Mouse (Mus musculus): ENCODE measurements around the gene Prokr1.
"Not testable (repeated sequence)": the region's sequence is repeated elsewhere in the genome, so short reads cannot be mapped to it uniquely, and the experiment has no call there.

The Prokr1 gene

GRCm38 (mm10) chr6:87590394-87591281 is at the start of gene Prokr1:
Gene Prokr1, minus strand, starts transcription at chr6:87590743.
- peak; percentile 36 to 38 for DNase-seq

GRCm38 (mm10) chr6:87638134-87638660 is 47.7 kb upstream of the Prokr1 start:
- DNase-seq = peak; percentile 5 to 26

GRCm38 (mm10) chr6:87632176-87632575 is 41.6 kb upstream of the Prokr1 start:
- DNase-seq = no peak

GRCm38 (mm10) chr6:87628936-87629335 is 38.4 kb upstream of the Prokr1 start:
- not testable (repeated sequence) for DNase-seq

- no peak for DNase-seq
Measured at GRCm38 (mm10) chr6:87623151-87623550, 32.6 kb upstream of the Prokr1 start.

- DNase-seq = peak; percentile 60 to 63
Measured at GRCm38 (mm10) chr6:87621281-87621680, 30.7 kb upstream of the Prokr1 start.

- no peak for DNase-seq
Measured at GRCm38 (mm10) chr6:87618021-87618420, 27.5 kb upstream of the Prokr1 start.

GRCm38 (mm10) chr6:87615696-87616083 is 25.1 kb upstream of the Prokr1 start:
- peak; percentile 11 to 25 for DNase-seq

- peak; percentile 61 to 83 for DNase-seq
Measured at GRCm38 (mm10) chr6:87614794-87615695, 24.5 kb upstream of the Prokr1 start.

GRCm38 (mm10) chr6:87599825-87600224 is 9.3 kb upstream of the Prokr1 start:
- DNase-seq = peak; percentile 33 to 72

- DNase-seq = peak; percentile 72 to 80
Measured at GRCm38 (mm10) chr6:87597116-87597833, 6.7 kb upstream of the Prokr1 start.

GRCm38 (mm10) chr6:87594188-87594587 is 3.6 kb upstream of the Prokr1 start:
- no peak for DNase-seq

- no peak for DNase-seq
Measured at GRCm38 (mm10) chr6:87589718-87590393, 687 bp downstream of the Prokr1 start.

- no peak for DNase-seq
Measured at GRCm38 (mm10) chr6:87583991-87584390, 6.6 kb downstream of the Prokr1 start.

GRCm38 (mm10) chr6:87583183-87583611 is 7.3 kb downstream of the Prokr1 start:
- no peak for DNase-seq

GRCm38 (mm10) chr6:87582456-87582855 is 8.1 kb downstream of the Prokr1 start:
- no peak for DNase-seq

GRCm38 (mm10) chr6:87581581-87581980 is 9.0 kb downstream of the Prokr1 start:
- no peak for DNase-seq

- DNase-seq = no peak
Measured at GRCm38 (mm10) chr6:87581071-87581470, 9.5 kb downstream of the Prokr1 start.

GRCm38 (mm10) chr6:87578247-87578646 is 12.3 kb downstream of the Prokr1 start:
- DNase-seq = peak; percentile 42 to 62

- no peak for DNase-seq
Measured at GRCm38 (mm10) chr6:87576648-87577330, 13.8 kb downstream of the Prokr1 start.

GRCm38 (mm10) chr6:87571863-87572262 is 18.7 kb downstream of the Prokr1 start:
- not testable (repeated sequence) for DNase-seq
